Mouse (Mus musculus) Patski (cell line): Measurements from ENCODE around the gene Csf1. TPM values are rescaled to one million over a fixed set of nuclear protein-coding genes. Genes with fewer than 3 reads are reported as not detected.

ENCODE experiments used
- ATAC-seq: fragments of 100-300 bp; one replicate; pipeline ENCODE4 v1.8.0; 2021
- CTCF ChIA-PET: fragments of 350-600 bp; sonication (Branson Sonifier 250); formaldehyde crosslinking; loops from one replicate; lab custom pipeline; 2022; ENCODE audit warnings: inconsistent platforms; lab: Charles Lee
- POLR2A ChIA-PET: fragments of 350-600 bp; sonication (Branson Sonifier 250); formaldehyde crosslinking; loops from one replicate; lab custom pipeline; 2022; ENCODE audit warnings: antibody characterized with exemption, inconsistent platforms; lab: Charles Lee
- DNase-seq: peaks from one replicate; pipeline ENCODE4 v3.0.0-alpha.2; 2011; ENCODE audit warnings: low read depth, low spot score
- H3K27me3 ChIP-seq: fragments of 371-371 bp; one replicate; pipeline ENCODE4 v1.5.1; 2021
- CTCF ChIP-seq: fragments of 100-300 bp; IDR thresholded peaks from one replicate; pipeline ENCODE4 v1.5.1; 2021
- in situ Hi-C: fragments of 300-500 bp; cut with MboI; formaldehyde crosslinking; loops from 3 replicates; pipeline ENCODE4 v1.11.1; 2018; ENCODE audit warnings: low pct_unique_long_range_greater_than_20kb, mixed read lengths
- polyA plus RNA-seq: library from polyadenylated mRNA; unstranded; gene quantifications from one replicate; pipeline ENCODE4 v1.2.3, GENCODE M21; 2021

Csf1 gene
- polyA plus RNA-seq, 1 experiment from 2014 or later, result 414 TPM

DNA sequence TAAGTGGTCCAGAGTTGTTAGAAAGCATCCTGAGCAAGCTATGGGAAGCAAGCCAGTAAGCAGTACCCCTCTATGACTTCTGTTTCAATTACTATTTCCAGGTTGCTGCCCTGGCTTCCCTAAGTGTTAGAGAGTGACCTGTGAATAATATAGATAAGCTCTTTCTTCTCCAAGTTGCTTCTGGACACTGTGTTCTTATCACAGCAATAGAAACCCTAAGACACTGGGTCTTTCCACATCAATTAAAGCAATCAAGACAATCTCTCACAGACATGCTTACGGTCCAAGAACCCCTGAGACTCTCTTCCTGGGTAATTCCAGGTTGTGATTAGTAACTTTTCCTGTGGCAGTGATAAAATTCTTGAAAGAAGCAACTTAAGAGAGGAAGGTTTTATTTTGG, 26.1 kb upstream of the Csf1 start:
- POLR2A ChIA-PET, result interaction anchor here (1.7 kb wide), 1 partner anchor 27 kb away, joined by 5 read pairs; no protein-coding TSS in a partner anchor
- CTCF ChIA-PET, result interaction anchor here (1.1 to 2.5 kb wide), 2 partner anchors 10 to 11 kb away, joined by 4 to 9 read pairs; no protein-coding TSS in a partner anchor
- no peak for ATAC-seq
- no peaks in the 10 kb centered on the region for H3K27me3 ChIP-seq
- DNase-seq, result no peak
- no peak for TF ChIP-seq CTCF
- in situ Hi-C loops, result no loop called here

DNA sequence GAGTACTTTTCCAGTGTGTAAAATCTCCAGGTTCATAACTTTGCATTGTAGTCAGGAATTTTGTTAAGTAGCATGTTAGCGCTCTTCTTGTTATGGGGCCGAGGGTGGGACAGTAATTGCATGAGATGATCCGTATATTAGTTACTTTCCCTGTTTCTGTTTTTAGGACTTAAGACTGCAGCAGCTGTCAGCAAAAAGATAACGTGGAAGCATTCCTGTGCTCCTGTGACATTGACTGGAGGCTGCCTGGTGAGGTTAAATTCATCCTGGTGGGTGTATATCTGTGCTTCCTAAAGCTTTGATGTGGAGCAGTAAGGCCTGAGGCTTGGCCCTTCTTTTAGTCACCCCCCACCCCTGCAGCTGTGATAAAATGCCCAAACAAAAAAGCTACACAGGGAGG, 25.3 kb upstream of the Csf1 start:
- ChIA-PET CTCF (interaction anchor here (1.2 to 2.5 kb wide), 4 partner anchors 10 to 19 kb away, joined by 3 to 9 read pairs (median 4); no protein-coding TSS in a partner anchor), POLR2A (interaction anchor here (1.7 kb wide), 1 partner anchor 26 kb away, joined by 5 read pairs; no protein-coding TSS in a partner anchor)
- in situ Hi-C loops, result no loop called here
- no peak for ATAC-seq
- no peaks in the 10 kb centered on the region for H3K27me3 ChIP-seq
- DNase-seq, result no peak
- no peak for TF ChIP-seq CTCF

DNA sequence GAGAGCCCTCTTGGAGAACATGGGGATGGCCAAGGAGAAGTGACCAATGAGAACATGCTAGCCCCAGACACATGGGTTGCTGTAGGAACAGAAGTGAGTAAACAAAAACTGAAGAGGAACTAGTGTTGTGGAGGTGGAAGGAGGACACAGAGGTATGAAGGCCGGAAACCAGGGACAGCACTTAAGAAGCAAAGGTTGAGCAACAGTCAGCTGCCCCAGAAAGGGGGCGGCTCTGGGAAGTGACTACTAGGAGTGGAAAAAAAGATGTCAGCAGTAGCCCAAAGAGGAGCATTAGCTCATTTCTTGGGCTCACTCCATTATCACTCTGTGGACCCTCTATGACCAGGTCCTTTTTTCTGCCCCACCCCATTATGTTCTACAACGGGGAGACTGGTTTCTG, 23.0 kb upstream of the Csf1 start:
- ChIA-PET POLR2A (interaction anchor here (1.2 kb wide), 1 partner anchor 11 kb away, joined by 3 read pairs; no protein-coding TSS in a partner anchor), CTCF (interaction anchor here (1.4 to 1.8 kb wide), 2 partner anchors 12 to 23 kb away, joined by 3 to 4 read pairs; partner anchors contain the start of gene Csf1)
- no peak for ATAC-seq
- DNase-seq, result no peak
- H3K27me3 ChIP-seq, result no peaks in the 10 kb centered on the region
- no peak for TF ChIP-seq CTCF
- in situ Hi-C loops, result no loop called here

DNA sequence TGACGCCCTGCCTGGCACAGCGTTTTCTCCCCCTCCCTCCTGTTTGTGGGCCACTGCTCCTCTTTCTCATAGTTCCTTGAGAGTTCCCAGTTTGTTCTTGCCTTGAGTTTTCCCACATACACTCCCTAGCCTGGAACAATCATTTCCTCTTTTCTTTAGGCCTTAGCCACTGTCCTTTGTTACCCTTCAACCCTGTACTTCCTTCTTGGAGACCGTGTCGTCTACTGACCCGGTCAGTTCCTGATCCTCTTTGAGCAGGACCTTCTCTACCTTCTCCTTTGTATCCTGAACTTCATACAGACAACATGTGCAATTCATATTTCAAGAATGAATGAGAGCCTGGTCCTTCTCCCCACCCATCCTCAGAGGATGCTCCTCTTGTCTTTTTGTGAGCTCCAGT, 21.0 kb upstream of the Csf1 start:
- ATAC-seq (no peak), DNase-seq (no peak)
- no peak for TF ChIP-seq CTCF
- no peaks in the 10 kb centered on the region for H3K27me3 ChIP-seq
- CTCF ChIA-PET, result no interaction called here
- in situ Hi-C loops, result no loop called here
- POLR2A ChIA-PET, result no interaction called here

DNA sequence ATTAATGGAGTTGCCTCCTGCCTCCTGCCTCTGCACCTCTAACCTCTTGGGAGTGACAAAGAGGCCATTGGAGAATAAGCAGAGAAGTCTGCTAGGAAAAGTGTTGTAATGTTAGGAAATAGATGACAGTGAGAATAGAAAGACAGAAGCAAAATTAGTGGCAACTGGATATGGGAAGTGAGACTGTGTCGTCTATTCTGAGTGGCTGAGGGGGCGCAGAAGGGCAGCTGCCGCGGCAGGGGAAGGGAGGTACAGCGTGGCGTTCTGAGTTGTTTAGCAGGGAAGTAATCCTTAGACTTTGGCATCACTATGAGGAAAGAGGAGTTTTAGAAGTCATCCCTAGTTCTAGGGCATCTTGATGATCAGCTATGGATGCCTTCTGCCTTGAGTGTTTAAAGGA, 17.7 kb upstream of the Csf1 start:
- ChIA-PET CTCF (no interaction called here), POLR2A (interaction anchor here (0.9 to 1.6 kb wide), 2 partner anchors 15 to 18 kb away, joined by 3 to 6 read pairs; partner anchors contain the start of gene Csf1)
- in situ Hi-C loops, result no loop called here
- ATAC-seq (no peak), DNase-seq (no peak)
- no peak for TF ChIP-seq CTCF
- H3K27me3 ChIP-seq, result no peaks in the 10 kb centered on the region

DNA sequence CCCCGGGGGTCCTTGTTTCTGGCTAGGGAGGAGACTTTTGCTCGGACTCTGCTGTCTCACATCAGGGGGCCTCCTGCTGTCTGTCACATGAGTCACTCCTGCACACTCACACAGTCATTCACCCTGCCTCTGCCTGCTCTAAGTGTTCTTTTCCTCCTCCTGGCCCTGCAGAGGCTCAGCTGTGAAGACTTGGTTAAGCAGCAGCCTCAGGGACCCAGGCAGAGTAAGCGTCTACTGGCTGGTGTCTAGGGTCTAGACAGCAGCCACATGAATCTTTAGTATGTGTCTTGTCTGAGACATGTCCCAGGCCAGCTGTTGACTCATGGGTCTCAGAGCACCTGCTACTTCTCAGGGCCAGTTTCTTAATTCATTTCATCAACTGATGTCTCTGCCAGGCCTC, 16.0 kb upstream of the Csf1 start:
- no peaks in the 10 kb centered on the region for H3K27me3 ChIP-seq
- in situ Hi-C loops, result no loop called here
- DNase-seq (peak; percentile 77), ATAC-seq (peak; percentile 78)
- TF ChIP-seq CTCF, result no peak
- ChIA-PET POLR2A (interaction anchor here (0.6 to 5.2 kb wide), 5 partner anchors 10 to 1780 kb away, joined by 3 to 30 read pairs (median 4); partner anchors contain the start of gene Csf1), CTCF (interaction anchor here (0.7 to 2.3 kb wide), 9 partner anchors 9 to 88 kb away, joined by 3 to 9 read pairs (median 4); partner anchors contain the start of gene Ahcyl1)

DNA sequence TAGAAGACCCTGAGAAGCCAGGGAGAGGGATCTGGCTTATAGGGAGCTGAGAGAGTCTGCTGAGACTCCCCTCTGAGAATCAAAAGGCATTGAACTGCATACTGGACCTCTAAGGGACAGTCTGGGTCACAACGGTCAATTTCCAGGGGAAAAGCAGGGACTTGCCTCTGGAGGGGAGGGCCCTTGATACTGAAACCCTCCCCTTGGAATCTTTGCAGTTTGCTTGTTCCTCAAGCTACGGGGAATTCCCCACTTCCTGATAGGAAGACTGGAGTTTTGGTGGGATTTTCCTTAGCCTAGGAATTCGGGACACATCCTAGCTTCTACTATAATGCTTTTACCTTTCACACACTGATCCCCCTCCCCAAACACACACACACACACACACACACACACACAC, 15.5 kb upstream of the Csf1 start:
- in situ Hi-C loops, result no loop called here
- no peaks in the 10 kb centered on the region for H3K27me3 ChIP-seq
- ChIA-PET POLR2A (interaction anchor here (0.6 to 5.2 kb wide), 7 partner anchors 13 to 1781 kb away, joined by 3 to 30 read pairs (median 5); partner anchors contain the start of gene Csf1), CTCF (interaction anchor here (0.7 to 2.3 kb wide), 8 partner anchors 9 to 79 kb away, joined by 3 to 9 read pairs (median 4); partner anchors contain the start of gene Ahcyl1)
- DNase-seq (no peak), ATAC-seq (no peak)
- no peak for TF ChIP-seq CTCF

DNA sequence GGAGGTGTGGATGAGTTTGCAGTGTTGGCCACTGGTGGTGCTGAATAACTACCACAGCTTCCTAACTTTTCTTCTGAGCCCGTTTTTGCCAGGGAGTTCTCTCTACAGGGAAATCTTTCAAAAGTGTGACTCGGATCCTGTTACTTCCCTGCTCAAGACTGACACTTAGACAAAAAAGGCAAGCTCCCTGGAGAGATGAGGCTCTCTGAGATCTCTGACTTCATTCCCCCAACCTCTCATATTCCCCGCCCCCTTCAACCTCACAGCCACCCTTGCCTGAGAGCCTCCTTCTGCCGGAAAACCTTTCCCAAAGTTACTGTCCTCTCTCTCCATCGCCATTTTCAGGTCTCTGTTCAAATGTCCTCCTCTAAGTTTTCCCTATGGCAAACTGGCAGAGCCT, 14.8 kb upstream of the Csf1 start:
- ATAC-seq (no peak), DNase-seq (no peak)
- H3K27me3 ChIP-seq, result no peaks in the 10 kb centered on the region
- in situ Hi-C loops, result no loop called here
- CTCF ChIA-PET, result interaction anchor here (1.0 to 3.1 kb wide), 6 partner anchors 10 to 75 kb away, joined by 4 to 13 read pairs (median 6); partner anchors contain the start of gene Csf1
- POLR2A ChIA-PET, result interaction anchor here (0.9 to 5.2 kb wide), 4 partner anchors 14 to 27 kb away, joined by 3 to 30 read pairs (median 5); partner anchors contain the start of gene Csf1
- no peak for TF ChIP-seq CTCF

DNA sequence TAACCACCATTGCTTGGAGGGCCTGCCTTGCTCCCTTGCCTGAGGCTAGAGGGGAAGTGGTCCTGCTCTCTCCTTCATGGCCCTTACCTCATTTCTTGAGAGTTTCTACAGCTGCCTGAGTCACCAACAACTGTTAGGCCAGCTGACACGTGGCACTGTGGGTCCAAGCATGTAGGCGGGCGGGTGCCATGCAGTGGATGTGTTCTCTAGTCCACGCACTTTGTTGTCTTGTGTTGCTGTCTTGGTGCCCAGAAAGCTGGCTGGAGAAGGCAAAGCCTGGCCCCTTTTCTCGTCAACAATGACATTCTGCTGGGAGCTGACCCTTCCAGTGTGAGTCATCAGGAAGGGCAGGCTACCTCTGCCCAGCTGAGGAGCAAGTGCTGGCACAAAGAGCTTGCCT, 12.6 kb upstream of the Csf1 start:
- no peak for TF ChIP-seq CTCF

DNA sequence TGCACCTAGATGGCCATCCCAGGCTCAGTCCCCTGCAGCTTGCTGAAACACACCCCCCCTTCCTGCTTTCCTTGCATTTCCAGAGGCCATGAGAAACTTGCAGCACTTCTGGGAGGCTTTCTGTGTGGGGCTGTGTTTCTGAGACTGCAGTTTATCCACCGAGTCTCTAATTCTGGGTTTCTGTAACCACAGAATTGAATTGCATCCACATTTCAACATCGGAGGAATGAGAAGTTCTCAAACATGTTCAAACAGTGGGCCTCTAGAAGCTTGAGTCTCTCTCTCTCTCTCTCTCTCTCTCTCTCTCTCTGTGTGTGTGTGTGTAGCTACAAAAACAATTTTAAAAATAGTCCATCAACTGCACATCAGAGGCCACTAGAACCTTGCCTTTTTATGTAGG, 9.4 kb upstream of the Csf1 start:
- CTCF ChIA-PET, result no interaction called here
- POLR2A ChIA-PET, result interaction anchor here (1.3 kb wide), 1 partner anchor 9 kb away, joined by 3 read pairs; the partner anchor contains the start of gene Csf1
- TF ChIP-seq CTCF, result no peak
- in situ Hi-C loops, result no loop called here
- H3K27me3 ChIP-seq, result no peaks in the 10 kb centered on the region
- ATAC-seq (no peak), DNase-seq (no peak)

More for the DNA sequence above, 12.6 kb upstream of the Csf1 start:
- H3K27me3 ChIP-seq, result no peaks in the 10 kb centered on the region
- ChIA-PET CTCF (interaction anchor here (0.8 to 3.1 kb wide), 7 partner anchors 10 to 94 kb away, joined by 3 to 13 read pairs (median 3); partner anchors contain the start of gene Csf1), POLR2A (interaction anchor here (1.0 to 5.2 kb wide), 4 partner anchors 13 to 28 kb away, joined by 3 to 30 read pairs (median 3); partner anchors contain the start of gene Csf1)
- in situ Hi-C loops, result no loop called here
- ATAC-seq (peak; percentile 45), DNase-seq (no peak)
